Mouse (Mus musculus) spleen, postnatal 4 days (tissue): ENCODE data around the gene Rpl36a-ps1.

ENCODE experiments used
- DNase-seq, 2 experiments: peaks; one replicate each; pipeline ENCODE4 v3.0.0; 2022; ENCODE audit warnings: low spot score in 2 of 2

Gene Rpl36a-ps1

DNA sequence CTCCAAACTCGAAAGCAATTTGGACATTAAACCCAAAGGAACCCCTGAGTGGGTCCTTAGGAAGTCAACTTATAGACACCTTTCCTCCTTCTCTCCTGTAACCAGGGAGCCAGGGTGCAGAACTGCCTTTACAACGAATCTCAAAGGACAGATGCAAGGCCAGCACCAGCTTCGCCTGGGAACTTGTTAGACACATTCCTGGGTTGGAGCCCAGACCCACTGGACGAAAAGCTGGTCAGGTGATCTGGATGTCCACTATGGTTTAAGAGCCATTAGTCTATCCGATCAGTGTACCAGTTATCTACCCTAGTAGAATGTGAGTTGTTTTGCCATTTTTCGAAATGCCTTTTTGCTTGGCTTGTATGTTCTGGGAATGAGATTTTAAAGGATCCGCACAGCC lies 41.7 kb downstream of the Rpl36a-ps1 start:
- DNase-seq = no peak

DNA sequence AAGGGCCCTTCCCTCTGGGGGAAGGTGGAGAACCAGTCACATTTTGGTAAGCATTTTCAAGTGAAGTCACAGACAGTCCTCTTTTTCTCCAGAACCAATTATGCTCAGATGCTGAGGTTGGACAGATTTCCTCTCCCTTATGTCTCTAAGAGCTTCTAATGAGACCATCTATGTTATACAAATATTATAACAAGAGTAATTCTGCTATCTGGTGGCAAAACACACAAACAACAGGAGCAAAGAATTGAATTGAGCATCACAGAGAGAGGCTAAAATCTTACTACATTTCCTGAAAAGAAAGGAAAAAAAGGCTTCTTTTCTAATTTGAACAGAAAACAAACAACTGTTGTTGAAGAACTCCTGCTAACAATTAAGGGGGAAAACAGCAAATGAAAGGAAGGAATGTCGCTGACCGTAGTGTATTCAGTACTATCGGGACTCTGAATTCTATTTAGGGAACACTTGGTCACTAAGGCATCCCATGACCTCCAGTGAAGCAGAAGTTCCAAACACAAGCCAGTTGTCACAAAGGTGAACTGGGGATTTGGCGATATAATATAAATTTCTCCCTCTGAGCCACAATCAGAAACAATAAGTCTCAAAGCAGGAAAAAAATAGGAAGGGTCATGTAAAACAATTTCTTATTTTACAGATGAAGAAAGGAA lies 42.4 kb downstream of the Rpl36a-ps1 start:
- DNase-seq = no peak
